Mouse (Mus musculus): ENCODE measurements at regions not wholly inside any gene's neighbourhood (a gene's known extent, or its start where the extent isn't known, plus 50 kb on each side); places are given as distances from the start of the nearest gene placed in this dataset.

DNA sequence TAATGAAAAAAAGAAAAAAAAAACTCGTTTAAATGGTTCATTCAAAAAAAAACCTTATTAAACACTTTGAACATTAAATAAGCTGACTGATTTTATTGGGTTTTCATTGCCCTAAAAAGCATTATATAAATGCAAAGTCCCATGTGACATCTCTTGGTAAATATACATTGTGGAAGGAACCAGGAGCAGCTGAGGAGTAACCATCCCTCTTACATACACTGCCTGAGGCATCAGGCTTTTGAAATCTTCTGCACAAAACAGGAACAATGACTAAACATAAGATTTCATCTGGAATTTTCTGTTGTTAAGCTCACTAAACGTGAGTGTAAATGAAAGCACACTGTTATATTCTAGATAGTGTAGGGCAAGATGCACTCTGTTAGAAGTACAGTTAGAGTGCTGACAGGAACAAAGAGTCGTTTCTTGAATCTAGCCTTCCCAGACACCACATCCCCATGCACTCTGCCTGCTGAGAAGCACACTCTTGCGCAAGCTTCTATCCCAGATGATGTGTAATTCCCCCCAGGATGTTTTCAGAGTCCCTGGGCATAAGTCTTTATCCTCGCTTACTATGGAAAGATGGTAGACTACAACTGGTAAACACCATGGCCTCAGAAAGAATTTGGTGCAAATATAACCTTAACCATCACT is 125.0 kb upstream of the BC052040 start:
- no peak for DNase-seq

DNA sequence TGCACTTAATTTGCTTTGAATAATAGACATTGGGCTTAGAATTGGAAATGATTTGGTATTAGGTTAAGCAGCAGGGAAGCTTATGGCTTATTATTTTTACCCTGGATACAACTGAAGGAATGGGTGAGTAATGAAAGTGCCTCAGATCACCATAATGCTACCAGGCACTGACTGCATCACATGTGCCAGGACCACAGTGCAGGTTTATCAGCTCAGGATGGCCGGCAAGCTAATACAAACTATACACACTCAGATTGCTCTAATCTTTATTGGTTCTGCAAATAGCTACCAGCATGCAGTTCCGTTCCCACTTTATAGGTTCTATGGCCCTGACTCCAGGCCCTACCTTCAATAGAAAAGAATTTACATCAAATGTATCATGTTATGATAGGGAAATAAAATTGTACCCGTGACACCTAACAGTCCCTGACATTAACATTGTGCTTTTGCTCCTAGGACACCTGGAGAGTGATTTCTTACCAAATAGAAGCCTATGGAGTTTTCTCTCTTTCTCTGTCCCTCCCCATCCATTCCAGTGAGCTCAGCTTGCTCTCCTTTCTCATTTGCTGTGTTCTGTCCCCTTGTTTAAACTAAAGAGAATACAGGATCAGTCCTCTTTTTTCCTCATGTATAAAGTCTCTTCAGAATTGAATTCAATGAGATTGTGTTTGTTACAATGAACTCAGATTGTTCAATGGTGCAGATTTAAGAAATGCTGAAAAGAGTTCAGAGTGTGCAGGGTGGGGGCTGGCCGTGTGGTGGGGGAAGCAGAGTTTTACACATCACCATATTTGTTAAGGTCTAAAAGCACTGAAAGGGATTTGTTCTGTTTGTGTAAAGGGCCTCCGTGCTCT is 121.3 kb upstream of the BC052040 start:
- no peak for DNase-seq

DNA sequence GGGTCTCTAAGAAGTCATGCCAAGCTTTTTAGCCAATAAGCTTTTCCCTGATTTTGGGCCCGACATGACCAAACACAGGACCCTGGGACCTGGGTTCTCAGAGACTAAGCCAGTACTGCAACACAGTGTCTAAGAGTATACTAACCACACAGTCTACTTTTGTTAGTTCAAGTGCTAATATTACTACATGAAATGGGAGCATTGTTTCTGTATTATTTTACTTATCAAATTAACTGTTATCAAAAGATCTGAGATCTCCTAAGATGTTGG is 120.7 kb upstream of the BC052040 start:
- no peak for DNase-seq

DNA sequence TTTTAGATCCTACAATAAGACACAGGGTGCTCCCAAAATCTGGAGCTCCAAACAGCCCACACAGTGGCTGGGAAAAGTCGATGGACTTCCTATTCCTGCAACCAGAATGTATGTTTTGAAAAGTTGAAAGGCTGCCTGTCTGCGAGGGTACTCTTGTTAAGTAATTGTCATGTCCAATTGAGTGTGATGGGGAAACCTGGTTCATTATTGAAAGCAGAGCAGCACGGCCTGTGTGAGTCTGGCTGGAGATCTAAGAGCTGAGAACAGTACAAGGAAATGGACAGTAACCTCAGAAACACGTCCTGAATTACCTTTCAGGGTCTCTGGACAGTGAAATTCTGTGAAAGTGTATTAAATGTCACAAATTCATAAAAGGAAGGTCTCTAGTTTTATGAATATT is 115.3 kb upstream of the BC052040 start:
- DNase-seq = no peak

DNA sequence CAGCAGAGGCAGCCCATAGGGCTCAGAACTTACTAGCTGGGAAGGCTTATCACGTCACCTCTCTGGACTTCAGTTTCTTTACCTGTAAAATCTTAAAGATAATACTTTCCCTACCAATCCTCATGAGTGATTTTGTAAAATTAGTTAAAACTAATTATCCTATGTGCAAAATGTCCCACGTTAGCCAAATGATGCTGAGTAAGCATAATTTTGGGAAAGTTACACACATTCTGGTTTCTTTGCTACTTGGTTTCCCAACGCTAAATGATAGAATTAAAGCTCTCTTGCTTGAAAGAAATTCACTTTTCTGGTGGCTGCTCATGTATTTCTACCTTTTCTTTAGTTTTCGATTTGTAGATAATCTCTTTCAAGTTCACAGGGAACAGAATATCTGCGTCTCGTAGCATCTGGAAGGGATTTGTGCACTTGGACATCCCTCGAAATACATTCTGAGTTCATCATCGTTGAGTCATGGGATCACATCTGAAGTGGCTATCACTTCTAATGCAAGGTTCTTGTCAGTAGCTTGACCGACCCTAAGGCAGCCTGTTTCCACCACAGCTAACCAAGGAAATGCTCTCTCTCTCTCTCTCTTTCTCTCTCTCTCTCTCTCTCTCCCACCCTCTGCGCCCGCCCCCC is 114.3 kb upstream of the BC052040 start:
- no peak for DNase-seq

DNA sequence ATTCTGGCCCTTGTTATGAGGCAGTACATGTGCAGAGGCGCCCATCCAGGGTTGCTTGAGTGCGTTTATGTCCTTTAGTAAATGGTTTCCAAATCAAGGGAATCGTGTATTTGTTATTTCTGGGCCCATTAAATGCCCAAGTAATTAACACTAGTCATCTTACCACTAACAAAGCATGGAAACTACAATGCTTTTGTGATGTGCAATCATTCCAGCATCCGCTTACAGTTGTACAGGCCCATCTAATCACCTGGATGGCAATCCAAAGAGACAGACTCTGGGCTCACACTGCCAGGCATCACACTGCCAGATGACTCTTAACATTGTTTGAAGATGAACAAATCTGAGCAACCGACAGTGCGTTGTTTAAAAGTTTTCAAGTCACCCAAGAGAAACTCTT is 113.6 kb upstream of the BC052040 start:
- no peak for DNase-seq

DNA sequence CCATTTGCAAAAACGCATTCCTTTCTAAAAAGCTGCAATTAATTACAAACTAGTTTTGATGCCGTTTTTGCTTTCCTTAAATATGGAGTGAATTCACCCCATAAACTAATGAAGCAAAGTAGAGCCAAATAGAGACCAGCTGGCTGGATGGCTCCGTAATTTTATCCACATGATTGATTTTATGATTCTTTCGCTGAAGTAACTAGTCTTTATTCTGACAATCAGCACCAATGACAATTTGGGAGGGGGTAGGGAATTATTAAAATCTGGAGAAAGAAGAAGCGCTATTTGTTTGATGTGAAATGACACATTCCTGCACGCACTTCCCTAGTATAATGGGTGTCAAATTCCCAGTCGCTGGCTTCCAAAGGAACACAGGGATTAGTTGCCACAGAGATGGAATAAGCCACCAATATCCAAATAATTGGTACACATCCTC is 113.0 kb upstream of the BC052040 start:
- DNase-seq = no peak

DNA sequence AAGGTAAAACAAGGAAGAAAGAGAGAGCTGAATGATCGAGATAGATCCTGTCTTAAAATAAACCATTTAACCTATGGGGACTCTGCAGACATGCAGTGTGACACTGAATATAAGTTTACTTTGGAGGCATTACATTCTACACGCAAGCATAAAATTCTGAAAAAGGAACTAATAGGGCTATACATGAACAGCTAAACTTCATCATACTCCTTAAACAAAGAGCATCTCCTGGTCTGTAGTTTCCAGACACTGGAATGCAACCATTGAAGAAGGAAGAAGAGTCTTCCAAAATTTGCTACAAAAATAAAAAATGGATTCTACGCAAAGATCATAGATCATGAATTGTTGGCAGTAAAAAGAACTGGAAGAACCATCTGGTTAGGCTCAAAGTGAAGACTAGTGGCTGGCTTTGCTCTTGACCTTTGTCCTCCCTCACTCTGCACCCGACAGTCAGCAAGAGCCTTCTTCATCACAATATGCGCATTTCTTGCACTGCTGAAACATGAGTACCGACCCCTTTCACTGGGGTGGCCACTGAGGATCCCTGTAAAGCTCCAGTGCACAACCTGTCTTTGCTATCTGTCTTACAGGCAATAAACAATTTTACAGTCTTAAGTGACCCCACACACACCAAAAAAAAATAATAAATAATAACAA is 112.2 kb upstream of the BC052040 start:
- no peak for DNase-seq

DNA sequence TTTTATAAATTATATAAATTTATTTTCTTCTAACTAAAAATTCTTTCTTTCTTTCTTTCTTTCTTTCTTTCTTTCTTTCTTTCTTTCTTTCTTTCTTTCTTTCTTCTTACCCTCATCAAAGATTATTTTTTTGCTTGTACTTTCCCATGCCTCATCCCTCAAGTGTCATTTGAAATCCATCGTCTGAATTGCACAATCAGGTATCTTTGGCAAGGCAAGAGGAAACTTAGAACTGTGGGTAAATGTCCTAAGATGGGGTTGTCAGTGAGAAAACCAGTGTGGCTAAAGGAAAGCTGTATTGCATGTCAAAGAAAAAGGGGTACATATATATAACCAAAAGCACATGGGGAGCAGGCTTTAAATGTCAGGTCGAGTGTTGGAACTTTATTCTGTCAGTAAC is 109.1 kb upstream of the BC052040 start:
- no peak for DNase-seq

DNA sequence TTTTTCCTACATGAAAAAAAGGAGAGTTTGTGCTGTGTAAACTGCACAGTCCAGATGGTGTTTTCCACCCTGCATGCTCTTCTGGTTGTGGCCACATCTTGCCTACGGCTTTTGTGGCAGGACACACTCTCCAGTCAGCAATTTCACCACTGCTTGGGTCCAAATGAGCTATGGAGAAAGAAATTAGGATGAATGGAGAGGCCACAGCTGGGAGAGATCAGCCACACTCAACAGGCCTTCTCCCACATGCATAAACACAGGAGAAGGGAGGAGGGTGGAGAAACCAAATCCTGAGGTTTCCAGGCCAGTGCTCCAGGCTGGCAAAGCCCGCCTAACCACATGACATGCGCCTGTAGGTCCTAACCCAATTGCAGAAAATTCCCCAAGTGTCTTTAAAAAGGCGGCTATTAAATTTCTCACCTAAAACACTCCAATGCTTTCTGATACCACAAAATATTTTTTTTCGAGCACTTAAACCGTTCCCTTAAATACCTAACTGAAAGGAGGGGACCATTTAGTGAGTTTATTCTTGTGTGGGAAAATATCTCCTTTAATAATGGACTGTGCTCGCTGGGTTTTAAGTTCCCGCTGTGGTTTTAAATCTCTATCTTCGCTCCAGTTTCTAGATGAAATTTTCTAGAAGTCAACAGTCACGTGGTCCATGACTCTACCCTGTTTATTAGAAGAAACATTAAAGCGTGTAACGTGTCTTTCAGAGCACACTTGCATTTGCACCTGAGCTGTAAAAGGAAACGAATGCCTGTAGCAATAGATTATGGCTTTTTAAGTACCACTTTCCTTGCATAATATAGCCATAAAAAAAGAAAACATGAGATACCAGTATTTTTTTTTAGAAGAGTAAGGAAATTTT is 97.9 kb upstream of the BC052040 start:
- DNase-seq = no peak

DNA sequence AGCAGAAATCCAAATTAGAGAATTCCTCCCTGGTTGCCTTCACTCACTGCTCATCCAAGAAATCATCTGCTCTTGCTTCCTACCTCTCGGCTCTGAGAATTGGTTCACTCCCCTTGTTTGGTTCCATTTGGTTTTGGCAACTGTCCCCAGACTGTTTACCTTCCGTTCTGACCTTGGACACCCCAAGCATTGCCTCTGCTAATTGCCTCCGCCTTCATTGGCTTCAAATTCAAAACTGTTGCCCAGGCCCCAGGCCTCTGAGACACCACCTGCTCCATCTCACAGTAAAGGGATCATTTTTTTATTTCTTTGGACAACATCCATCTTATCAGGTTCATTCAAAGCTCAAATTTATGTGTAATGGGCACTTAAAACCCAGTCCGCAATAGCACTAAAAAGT is 93.1 kb upstream of the BC052040 start:
- DNase-seq = peak; percentile 6 to 10

DNA sequence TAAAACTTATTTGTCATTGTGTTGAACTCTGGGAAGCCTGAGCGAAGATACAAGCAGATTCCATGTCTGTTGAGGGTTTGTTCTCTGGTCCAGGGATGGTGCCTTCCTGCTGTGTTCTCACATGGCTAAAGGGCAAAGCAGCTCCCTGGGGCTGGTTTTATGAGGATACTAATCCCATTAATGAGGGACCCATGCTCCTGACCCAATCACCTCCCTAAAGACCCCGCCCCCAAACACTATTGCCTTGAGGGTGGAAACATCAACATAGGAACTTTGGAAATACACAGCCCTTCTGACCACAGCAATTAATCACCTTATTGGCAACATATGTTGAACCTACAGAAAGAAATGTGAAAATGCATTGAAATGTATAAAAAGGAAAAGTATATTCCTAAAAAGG is 88.5 kb upstream of the BC052040 start:
- DNase-seq = no peak

DNA sequence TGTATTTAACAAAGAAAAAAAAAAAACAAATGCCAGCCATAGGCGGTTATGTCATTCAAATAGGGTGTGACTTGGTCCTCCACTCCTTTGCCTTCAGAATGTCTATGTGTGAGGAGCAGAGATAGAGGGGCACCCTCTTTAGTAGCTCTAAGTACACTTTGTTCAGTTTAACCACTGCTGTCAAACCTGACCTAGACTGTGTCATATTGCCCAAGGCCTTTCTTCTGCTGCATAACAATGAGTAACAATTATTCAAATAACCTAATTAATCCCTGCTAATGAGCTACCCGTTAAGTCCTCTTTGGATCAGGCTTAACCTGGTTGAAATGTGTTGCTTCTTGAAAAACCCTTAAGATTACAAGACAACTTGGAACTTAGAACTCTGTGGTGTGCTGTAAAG is 81.6 kb upstream of the BC052040 start:
- DNase-seq = no peak

DNA sequence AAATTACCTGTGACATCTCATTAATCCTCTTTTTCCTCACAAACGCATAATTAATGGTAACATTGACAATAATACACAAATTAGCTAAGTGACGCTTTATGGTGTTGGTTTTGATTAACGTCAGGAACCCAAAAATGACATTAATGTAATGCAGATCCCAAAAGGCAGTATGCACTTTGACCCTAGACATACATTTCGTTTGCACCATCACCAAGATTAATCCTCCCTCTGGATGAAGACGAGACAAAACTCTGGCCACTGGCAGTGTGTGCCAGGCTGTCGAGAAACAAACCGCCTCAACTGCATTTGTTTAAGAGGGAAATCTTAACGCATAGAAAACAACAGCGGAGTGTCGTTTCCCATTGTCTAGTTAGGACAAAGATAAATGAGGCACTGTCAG is 72.0 kb upstream of the BC052040 start:
- DNase-seq = no peak

DNA sequence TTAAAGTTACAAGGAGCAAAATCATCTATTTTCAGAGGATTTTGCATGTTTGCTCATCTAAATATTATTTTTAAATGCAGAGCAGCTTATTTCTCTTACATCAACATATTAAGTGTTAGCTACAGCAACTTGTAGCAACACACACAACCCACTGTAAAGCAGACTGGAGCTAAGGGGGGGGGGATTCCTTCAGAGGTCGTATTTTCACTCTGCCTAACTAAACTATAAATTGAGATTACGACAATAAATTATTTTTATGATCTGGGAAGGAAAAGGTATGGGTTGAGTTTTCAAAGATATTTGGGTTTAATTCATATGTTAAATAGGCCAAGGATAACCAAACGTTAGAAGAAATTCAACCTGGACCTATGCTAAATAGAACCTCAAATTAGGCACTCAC is 70.4 kb upstream of the BC052040 start:
- no peak for DNase-seq

DNA sequence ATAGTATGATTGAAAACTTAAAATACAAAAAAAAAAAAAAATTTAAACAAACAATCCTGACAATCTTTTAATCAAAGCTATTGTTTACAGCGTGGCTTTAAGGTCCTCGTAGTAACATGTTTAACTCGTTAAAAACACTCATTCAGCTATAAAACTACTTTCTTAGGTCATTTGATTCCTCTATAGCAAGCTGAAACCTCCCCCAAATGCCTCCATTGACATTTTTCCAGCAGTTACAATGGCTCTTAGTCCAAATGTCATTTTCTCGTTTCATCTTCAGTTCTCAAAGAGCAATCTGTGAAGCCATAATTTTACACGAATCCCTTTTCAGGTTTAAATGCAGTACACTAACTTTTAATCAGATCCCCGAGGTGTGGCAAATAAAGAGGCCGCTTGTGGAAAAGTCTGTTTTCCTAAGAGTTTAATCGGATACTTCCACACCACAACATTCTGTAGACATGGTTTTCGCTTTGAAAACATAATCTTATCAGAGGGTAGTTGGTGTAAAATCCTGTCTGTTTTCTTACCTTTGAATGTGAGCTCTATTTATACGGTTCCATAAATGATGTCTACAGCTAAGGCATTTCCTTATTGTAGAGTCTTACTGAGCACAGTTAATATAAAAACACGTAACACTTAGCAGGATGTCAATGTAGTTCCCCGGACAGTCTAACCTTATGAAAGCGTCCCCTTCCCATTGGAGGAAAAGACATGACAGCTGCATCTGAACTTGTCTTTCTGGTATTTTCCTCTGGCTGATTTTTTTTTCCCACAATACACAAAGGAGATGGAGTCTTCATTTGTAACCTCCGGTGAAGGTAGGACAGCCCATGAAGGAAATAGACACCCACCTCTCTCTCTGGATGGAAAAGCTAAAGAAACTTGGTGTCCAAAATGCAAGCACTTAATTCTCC is 69.6 kb upstream of the BC052040 start:
- no peak for DNase-seq

DNA sequence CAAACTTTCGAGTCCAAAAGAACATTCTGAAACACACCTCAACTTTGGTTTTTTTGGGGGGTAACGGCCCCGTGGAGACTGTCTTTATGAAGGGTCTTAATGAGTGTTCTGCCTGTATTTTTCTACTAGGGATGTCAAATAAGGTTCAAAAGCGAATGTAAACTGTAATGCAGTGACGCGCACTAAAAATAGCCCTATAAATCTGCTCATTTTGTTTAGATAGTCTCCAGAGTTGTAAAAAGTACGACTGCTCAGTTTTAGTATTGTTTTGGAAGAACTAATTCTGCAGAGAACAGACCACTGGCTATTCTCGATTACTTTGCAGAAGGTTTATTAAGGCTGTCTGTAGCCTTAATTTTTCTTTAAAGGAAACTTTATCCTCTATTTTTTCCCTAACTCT is 68.6 kb upstream of the BC052040 start:
- DNase-seq = no peak

DNA sequence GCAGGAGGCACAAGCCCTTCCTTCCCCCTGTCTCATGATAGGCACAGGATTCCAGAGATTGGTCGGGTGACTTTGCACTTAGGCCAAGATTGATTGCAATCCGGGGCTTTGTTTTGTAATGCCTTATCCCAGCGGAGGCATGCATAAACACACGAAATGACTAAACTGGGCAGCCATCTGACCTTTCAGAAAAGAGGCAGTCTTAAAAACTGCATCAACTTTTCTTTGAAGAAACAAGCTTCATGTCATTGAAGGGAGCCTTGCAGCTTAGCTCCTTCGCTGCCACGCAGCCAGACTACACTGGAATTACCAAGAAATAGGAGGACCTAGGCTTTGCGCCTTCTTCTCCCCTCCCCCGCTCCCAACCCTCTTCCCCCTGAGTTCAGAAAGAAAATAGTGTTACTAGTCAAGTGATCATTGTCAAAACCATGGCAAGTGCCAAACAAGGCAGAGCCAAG is 67.7 kb upstream of the BC052040 start:
- DNase-seq = no peak

DNA sequence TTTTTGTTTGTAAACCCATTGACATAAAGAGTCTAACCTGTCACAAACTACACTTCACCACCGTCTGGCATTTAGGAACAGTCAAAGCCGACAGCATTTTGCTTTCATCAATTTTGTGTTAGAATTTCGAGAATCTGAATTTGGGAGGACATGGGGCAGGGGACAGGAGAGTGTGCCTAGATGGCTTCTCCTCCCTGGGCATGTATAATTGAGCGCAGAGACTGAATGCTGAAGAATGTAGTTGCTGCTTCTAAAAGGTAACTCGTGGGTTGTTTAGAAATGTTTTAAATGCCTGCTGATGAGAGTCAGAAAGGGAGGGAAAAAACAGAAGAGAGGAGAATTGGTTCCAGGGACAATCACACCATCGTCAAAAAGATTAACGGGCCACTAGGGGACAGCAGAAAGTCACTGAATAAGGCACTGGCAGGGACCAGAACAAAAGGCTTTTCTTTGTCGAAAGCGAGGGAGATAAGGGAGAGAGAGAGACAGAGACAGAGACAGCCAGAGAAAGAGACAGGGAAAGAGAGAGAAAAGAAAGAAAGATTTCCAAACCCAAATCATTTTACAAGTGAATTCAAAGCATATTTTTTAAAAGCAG is 66.6 kb upstream of the BC052040 start:
- DNase-seq = no peak

DNA sequence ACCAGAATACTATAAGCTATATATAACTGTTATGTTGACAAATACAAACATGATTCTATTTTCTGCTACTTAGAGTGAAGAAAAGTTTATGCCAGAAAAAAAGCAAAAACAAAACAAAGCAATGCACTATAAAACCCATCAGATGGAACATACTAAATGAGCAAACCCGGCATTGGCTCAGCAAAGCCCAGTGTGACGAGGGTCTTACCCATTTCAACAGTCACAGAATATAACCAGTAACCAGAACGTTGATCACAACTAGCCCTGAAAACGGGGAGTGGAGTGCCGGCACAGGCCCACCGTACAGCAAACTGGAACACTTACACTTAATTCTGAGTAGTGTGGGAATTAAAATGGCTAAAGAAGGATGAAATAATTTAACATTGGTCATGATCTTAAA is 66.0 kb upstream of the BC052040 start:
- no peak for DNase-seq

DNA sequence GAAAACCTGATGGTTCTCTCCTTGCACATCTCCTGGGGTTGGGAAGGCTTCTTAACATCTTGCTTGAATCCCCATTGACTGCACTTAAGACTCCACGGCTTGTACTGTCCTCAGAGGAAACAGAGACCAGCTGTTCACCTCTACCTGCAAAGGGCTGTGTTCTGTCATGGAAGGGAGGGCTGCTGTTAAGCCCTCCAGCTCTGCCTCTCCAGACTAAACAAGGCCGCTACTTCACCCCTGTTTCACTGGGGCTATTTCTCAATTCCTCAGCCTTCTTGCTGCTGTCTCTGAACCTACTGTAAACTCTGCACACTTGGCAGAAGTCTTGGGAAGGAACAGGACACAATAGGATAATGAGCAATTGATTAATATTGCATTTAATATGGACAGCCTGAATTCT is 64.7 kb upstream of the BC052040 start:
- no peak for DNase-seq
